Mouse (Mus musculus) forebrain, postnatal 0 days (tissue): ENCODE results near the gene Sod2. TPM values are rescaled to one million over a fixed set of nuclear protein-coding genes. Genes with fewer than 3 reads are reported as not detected.
"Not testable (repeated sequence)": the region's sequence is repeated elsewhere in the genome, so short reads cannot be mapped to it uniquely, and the experiment has no call there.

Source experiments
- ATAC-seq: fragments of 200-750 bp; cut with Nextera tagmentation; 2 replicates; pipeline ENCODE4 v1.8.0; 2017; ENCODE audit warnings: mild to moderate bottlenecking, moderate library complexity
- DNase-seq: peaks from one replicate; pipeline ENCODE4 v3.0.0-alpha.2; 2015
- H3K27ac ChIP-seq: fragments of 300-500 bp; sonication (generic); 2 replicates; pipeline ENCODE4 v1.5.1; 2014; ENCODE audit warnings: low read depth, mild to moderate bottlenecking, antibody characterized with exemption, low read length, moderate library complexity, mixed read lengths
- H3K27me3 ChIP-seq: fragments of 300-500 bp; sonication (generic); 2 replicates; pipeline ENCODE4 v1.6.1; 2014; ENCODE audit warnings: mild to moderate bottlenecking, low read length, mixed read lengths; ENCODE audit not compliant: insufficient read depth
- H3K36me3 ChIP-seq: fragments of 300-500 bp; sonication (generic); 2 replicates; pipeline ENCODE4 v1.6.1; 2014; ENCODE audit warnings: mild to moderate bottlenecking, moderate library complexity; ENCODE audit not compliant: insufficient read depth
- H3K4me1 ChIP-seq: fragments of 300-500 bp; sonication (generic); 2 replicates; pipeline ENCODE4 v1.6.1; 2014; ENCODE audit warnings: antibody characterized with exemption; ENCODE audit not compliant: insufficient read depth
- H3K4me2 ChIP-seq: fragments of 300-500 bp; sonication (generic); 2 replicates; pipeline ENCODE4 v1.6.1; 2014; ENCODE audit warnings: low read depth, mild to moderate bottlenecking, moderate library complexity
- H3K4me3 ChIP-seq: fragments of 300-500 bp; sonication (generic); 2 replicates; pipeline ENCODE4 v1.5.1; 2014; ENCODE audit warnings: low read depth, low read length, mixed read lengths
- H3K9ac ChIP-seq: fragments of 300-500 bp; sonication (generic); 2 replicates; pipeline ENCODE4 v1.6.1; 2014; ENCODE audit warnings: mild to moderate bottlenecking
- H3K9me3 ChIP-seq: fragments of 300-500 bp; sonication (generic); 2 replicates; pipeline ENCODE4 v1.6.1; 2016; ENCODE audit warnings: low read length
- CTCF ChIP-seq: sonication (generic); IDR thresholded peaks from 2 replicates; pipeline ENCODE4 v1.5.1; 2016; ENCODE audit warnings: antibody characterized with exemption, control low read depth, low read depth
- WGBS: fragments of 180-500 bp; shearing (Covaris S2); extraction: QIAGEN DNeasy Blood & Tissue Kit; methylation state at CpG from one replicate; pipeline ENCODE4 v1.1.7; 2014; 5-methylcytosine and 5-hydroxymethylcytosine counted together
- polyA plus RNA-seq: library from polyadenylated mRNA; unstranded; fragments of >200 nt; fragmentation: Nextera tagmentation; extraction: Ambion mirVana; gene quantifications from 2 replicates; pipeline ENCODE4 v1.2.1, GENCODE M21; 2015
- total RNA-seq: library from RNA; depleted of rRNA; stranded (reverse); fragments of >200 nt; gene quantifications from 2 replicates; pipeline ENCODE4 v1.2.3, GENCODE M21; 2014

Sod2 gene
- total and polyA plus RNA-seq, 2 experiments from 2014 or later: 110 to 128 TPM

GRCm38 (mm10) chr17:13008528-13008927 lies 1.9 kb downstream of the Sod2 start:
- no peak for TF ChIP-seq CTCF
- Histone ChIP-seq H3K27me3 (no peaks in the 10 kb centered on the region), H3K4me1 (peaks cover 5% of the 10 kb centered on the region; the same call in 1 of the 2 replicates), H3K4me2 (peak overlapping the region; percentile 91), H3K9ac (peak overlapping the region; percentile 80), H3K36me3 (peaks cover 20% of the 10 kb centered on the region), H3K9me3 (no peaks in the 10 kb centered on the region), H3K27ac (peak overlapping the region; percentile 84), H3K4me3 (peak overlapping the region; percentile 55)
- DNase-seq (no peak), ATAC-seq (no peak)
- WGBS: 1% methylated on average over 10 of the region's 10 CpGs

GRCm38 (mm10) chr17:13009887-13010286 lies 3.2 kb downstream of the Sod2 start:
- Histone ChIP-seq H3K4me2 (no peak overlapping the region), H3K4me1 (peaks cover 5% of the 10 kb centered on the region; the same call in 1 of the 2 replicates), H3K9me3 (no peaks in the 10 kb centered on the region), H3K27ac (no peak overlapping the region), H3K4me3 (no peak overlapping the region), H3K27me3 (no peaks in the 10 kb centered on the region), H3K36me3 (peaks cover 29% of the 10 kb centered on the region), H3K9ac (no peak overlapping the region)
- 24% methylated on average over 3 of the region's 3 CpGs for WGBS
- peak; percentile 68 for TF ChIP-seq CTCF
- ATAC-seq (no peak), DNase-seq (peak; percentile 73)

- H3K9me3 ChIP-seq: no peaks in the 10 kb centered on the region
- H3K27ac ChIP-seq: no peak overlapping the region
- H3K27me3 ChIP-seq: no peaks in the 10 kb centered on the region
- no peak overlapping the region for H3K4me3 ChIP-seq
- no peak overlapping the region for H3K9ac ChIP-seq
- DNase-seq (no peak), ATAC-seq (no peak)
- peaks cover 42% of the 10 kb centered on the region for H3K36me3 ChIP-seq
- TF ChIP-seq CTCF: no peak
- no peak overlapping the region for H3K4me2 ChIP-seq
- 84% methylated on average over 3 of the region's 3 CpGs for whole genome bisulfite sequencing
- H3K4me1 ChIP-seq: peaks cover 5% of the 10 kb centered on the region; the same call in 1 of the 2 replicates
Observed at GRCm38 (mm10) chr17:13013316-13013715, 6.7 kb downstream of the Sod2 start.

- not testable (repeated sequence) for H3K4me1 ChIP-seq, H3K27ac ChIP-seq, H3K36me3 ChIP-seq, DNase-seq, H3K9ac ChIP-seq, ATAC-seq, H3K4me2 ChIP-seq, H3K27me3 ChIP-seq, H3K4me3 ChIP-seq, H3K9me3 ChIP-seq
- 78% methylated on average over 4 of the region's 12 CpGs for WGBS
Observed at GRCm38 (mm10) chr17:13036627-13037192, 30.1 kb downstream of the Sod2 start.

GRCm38 (mm10) chr17:13043846-13044673 lies 37.4 kb downstream of the Sod2 start:
- H3K9ac ChIP-seq, H3K4me2 ChIP-seq, H3K9me3 ChIP-seq, H3K4me1 ChIP-seq, H3K27ac ChIP-seq, H3K36me3 ChIP-seq, H3K27me3 ChIP-seq, H3K4me3 ChIP-seq: not testable (repeated sequence)
- peak; percentile 74 for TF ChIP-seq CTCF
- DNase-seq: peak; percentile 83
- WGBS: 5% methylated on average over 3 of the region's 4 CpGs
- ATAC-seq: peak; percentile 92

GRCm38 (mm10) chr17:13052124-13052813 lies 45.6 kb downstream of the Sod2 start, which contains the start of gene Gpr31b:
Gpr31b (minus strand) TSS chr17:13052296.
- peak; percentile 42; the same call in 1 of the 2 replicates for ATAC-seq
- 50% methylated on average over 1 of the region's 8 CpGs for WGBS

GRCm38 (mm10) chr17:13060804-13061203 lies 54.2 kb downstream of the Sod2 start, which contains the start of gene Tcp10b:
Tcp10b (plus strand) TSS chr17:13061104.
- not testable (repeated sequence) for ATAC-seq, H3K27me3 ChIP-seq, DNase-seq, H3K27ac ChIP-seq, H3K4me3 ChIP-seq, H3K4me2 ChIP-seq, H3K9me3 ChIP-seq, H3K4me1 ChIP-seq, H3K36me3 ChIP-seq, H3K9ac ChIP-seq
- 93% methylated on average over 4 of the region's 4 CpGs for WGBS

More at GRCm38 (mm10) chr17:13052124-13052813, 45.6 kb downstream of the Sod2 start, which contains the start of gene Gpr31b:
- H3K4me1 ChIP-seq, DNase-seq, H3K27ac ChIP-seq, H3K27me3 ChIP-seq, H3K36me3 ChIP-seq, H3K9me3 ChIP-seq, H3K4me2 ChIP-seq, H3K9ac ChIP-seq, H3K4me3 ChIP-seq: not testable (repeated sequence)

- H3K4me1 ChIP-seq: not testable (repeated sequence)
Observed at GRCm38 (mm10) chr17:13062882-13063281, 56.2 kb downstream of the Sod2 start.

GRCm38 (mm10) chr17:13067864-13068385 lies 61.3 kb downstream of the Sod2 start:
- not testable (repeated sequence) for H3K4me1 ChIP-seq, H3K4me3 ChIP-seq, H3K27ac ChIP-seq, ATAC-seq, H3K4me2 ChIP-seq, H3K36me3 ChIP-seq, H3K27me3 ChIP-seq, H3K9me3 ChIP-seq, H3K9ac ChIP-seq, DNase-seq
- WGBS: 100% methylated on average over 1 of the region's 4 CpGs

More at GRCm38 (mm10) chr17:13062882-13063281, 56.2 kb downstream of the Sod2 start:
- H3K9ac ChIP-seq, H3K27me3 ChIP-seq, H3K36me3 ChIP-seq, H3K4me3 ChIP-seq, H3K27ac ChIP-seq, DNase-seq, ATAC-seq, H3K4me2 ChIP-seq, H3K9me3 ChIP-seq: not testable (repeated sequence)
- WGBS: 90% methylated on average over 4 of the region's 7 CpGs
